18 mouse cellular contexts compared by ENCODE assay signal in genomic region chr1:173345112-173345511, GRCm38 (mm10). TPM values are rescaled to one million over a fixed set of nuclear protein-coding genes. Genes with fewer than 3 reads are reported as not detected.
"Had no signal": no experiment of that assay in that cellular context is flagged by ENCODE, and none has a peak within 500 bp of the region (broad histone marks: within the 10 kb centered on the region; RNA-seq: fewer than 3 reads in every experiment).

No protein-coding gene starts in this region.

- H3K27me3 ChIP-seq: neural tube, embryonic 12.5 days; neural tube, embryonic 13.5 days; neural tube, embryonic 15.5 days; stomach, embryonic 15.5 days had no signal

- H3K9me3 ChIP-seq: neural tube, embryonic 12.5 days; neural tube, embryonic 13.5 days; neural tube, embryonic 15.5 days; stomach, embryonic 15.5 days had no signal

- DNase-seq: retina, postnatal 1 day; right cerebral cortex, adult 18-20 months; right cerebral cortex, postnatal 14 days; right cerebral cortex, postnatal 25 days; right cerebral cortex, postnatal 4 days; spleen, adult 18-20 months; thymus, adult 18-20 months; thymus, adult 2 months; thymus, postnatal 14 days; thymus, postnatal 25 days; thymus, postnatal 36 days; thymus, postnatal 4 days had no signal

- H3K4me1 ChIP-seq: stomach, embryonic 15.5 days had no signal

- H3K27ac ChIP-seq: neural tube, embryonic 12.5 days; neural tube, embryonic 13.5 days; neural tube, embryonic 15.5 days; stomach, embryonic 15.5 days; stomach, postnatal 0 days had no signal

- H3K4me2 ChIP-seq: neural tube, embryonic 12.5 days; neural tube, embryonic 13.5 days; neural tube, embryonic 15.5 days; stomach, embryonic 15.5 days had no signal

- H3K36me3 ChIP-seq: stomach, embryonic 15.5 days had no signal

- H3K4me3 ChIP-seq: neural tube, embryonic 12.5 days; neural tube, embryonic 13.5 days; neural tube, embryonic 15.5 days; stomach, embryonic 15.5 days had no signal

- H3K9ac ChIP-seq: neural tube, embryonic 12.5 days; neural tube, embryonic 13.5 days; neural tube, embryonic 15.5 days; stomach, embryonic 15.5 days had no signal

RNA-seq across cellular contexts. Expression of gene Ackr1, which starts 11.6 kb away (rescaled TPM):
- total RNA-seq: neutrophil, adult 5-6 weeks had no signal

RNA-seq across cellular contexts. Expression of gene Cadm3, which starts 22.4 kb away (rescaled TPM):
- total RNA-seq: neutrophil, adult 5-6 weeks had no signal
